Mouse (Mus musculus) midbrain, postnatal 0 days (tissue): ENCODE results near the gene Tbx21. TPM values are rescaled to one million over a fixed set of nuclear protein-coding genes. Genes with fewer than 3 reads are reported as not detected.
A peak's percentile ranks its signal among the peaks of the same experiment; 100 is the strongest.

Experiments
- ATAC-seq: fragments of 200-750 bp; cut with Nextera tagmentation; 2 replicates; pipeline ENCODE4 v1.8.0; 2017; ENCODE audit warnings: moderate number of reproducible peaks, mild to moderate bottlenecking, moderate TSS enrichment, moderate library complexity; ENCODE audit not compliant: low FRiP score
- DNase-seq: peaks from one replicate; pipeline ENCODE4 v3.0.0-alpha.2; 2015; ENCODE audit warnings: low spot score
- H3K27ac ChIP-seq: fragments of 300-500 bp; sonication (generic); 2 replicates; pipeline ENCODE4 v1.5.1; 2014; ENCODE audit warnings: low read depth, mild to moderate bottlenecking, low read length, mixed read lengths
- H3K27me3 ChIP-seq: fragments of 300-500 bp; sonication (generic); 2 replicates; pipeline ENCODE4 v1.6.1; 2014; ENCODE audit warnings: low read length, control low read depth, mixed read lengths; ENCODE audit not compliant: insufficient read depth
- H3K36me3 ChIP-seq: fragments of 300-500 bp; sonication (generic); 2 replicates; pipeline ENCODE4 v1.6.1; 2014; ENCODE audit warnings: low read length, control low read depth, mixed read lengths; ENCODE audit not compliant: insufficient read depth
- H3K4me1 ChIP-seq: fragments of 300-500 bp; sonication (generic); 2 replicates; pipeline ENCODE4 v1.6.1; 2014; ENCODE audit warnings: mild to moderate bottlenecking, control low read depth, antibody characterized with exemption, low read length, mixed read lengths; ENCODE audit not compliant: insufficient read depth
- H3K4me2 ChIP-seq: fragments of 300-500 bp; sonication (generic); 2 replicates; pipeline ENCODE4 v1.6.1; 2014; ENCODE audit warnings: low read depth, mild to moderate bottlenecking, low read length, mixed read lengths; ENCODE audit not compliant: poor library complexity, severe bottlenecking
- H3K4me3 ChIP-seq: fragments of 300-500 bp; sonication (generic); 2 replicates; pipeline ENCODE4 v1.5.1; 2014; ENCODE audit warnings: low read depth, mild to moderate bottlenecking, low read length, moderate library complexity
- H3K9ac ChIP-seq: fragments of 300-500 bp; sonication (generic); replicated peaks from 2 replicates; pipeline ENCODE4 v1.6.1; 2014; ENCODE audit warnings: mild to moderate bottlenecking, low read length, moderate library complexity, mixed read lengths; ENCODE audit not compliant: poor library complexity, severe bottlenecking
- H3K9me3 ChIP-seq: fragments of 300-500 bp; sonication (generic); 2 replicates; pipeline ENCODE4 v1.6.1; 2016; ENCODE audit warnings: low read length, control low read depth
- CTCF ChIP-seq: IDR thresholded peaks from 2 replicates; pipeline ENCODE4 v1.5.1; 2016; ENCODE audit warnings: antibody characterized with exemption, mild to moderate bottlenecking
- WGBS: fragments of 180-500 bp; shearing (Covaris S2); extraction: QIAGEN DNeasy Blood & Tissue Kit; methylation state at CpG from one replicate; pipeline ENCODE4 v1.1.7; 2014; 5-methylcytosine and 5-hydroxymethylcytosine counted together
- polyA plus RNA-seq: library from polyadenylated mRNA; unstranded; fragments of >200 nt; fragmentation: Nextera tagmentation; extraction: Ambion mirVana; gene quantifications from 2 replicates; pipeline ENCODE4 v1.2.1, GENCODE M21; 2015
- total RNA-seq: library from RNA; depleted of rRNA; stranded (reverse); fragments of >200 nt; gene quantifications from 2 replicates; pipeline ENCODE4 v1.2.3, GENCODE M21; 2014; rRNA removed

Gene Tbx21
- 0.11 and 0.24 TPM in 2 replicates for total RNA-seq
- polyA plus RNA-seq, result 0.14 and 0.15 TPM in 2 replicates

GRCm38 (mm10) chr11:97114671-97115601 lies at the start of gene Tbx21:
Gene Tbx21, minus strand, starts transcription at chr11:97115331.
- Histone ChIP-seq H3K9me3 (no peaks in the 10 kb centered on the region), H3K27me3 (peaks cover 39% of the 10 kb centered on the region), H3K4me1 (peaks cover 6% of the 10 kb centered on the region; the same call in 1 of the 2 replicates), H3K27ac (no peak within 1 kb of the TSS), H3K36me3 (no peaks in the 10 kb centered on the region), H3K4me3 (peak within 1 kb of the TSS; percentile 39), H3K4me2 (peak within 1 kb of the TSS; percentile 61), H3K9ac (0 out of 2 replicates have a peak within 1 kb of the TSS, but pooled peaks have one; percentile 8)
- TF ChIP-seq CTCF, result no peak
- no peak for DNase-seq
- ATAC-seq, result no peak
- WGBS, result under 1% methylated on average over 79 of the region's 87 CpGs

- WGBS, result 25% methylated on average over 6 of the region's 6 CpGs
These were observed 45.2 kb upstream of the Tbx21 start for GRCm38 (mm10) chr11:97160341-97160740.

GRCm38 (mm10) chr11:97156999-97157398 lies 41.9 kb upstream of the Tbx21 start:
- Histone ChIP-seq H3K4me1 (peaks cover 10% of the 10 kb centered on the region), H3K9me3 (no peaks in the 10 kb centered on the region), H3K36me3 (peaks cover 30% of the 10 kb centered on the region), H3K4me2 (no peak overlapping the region), H3K27ac (no peak overlapping the region), H3K9ac (no peak overlapping the region), H3K4me3 (no peak overlapping the region), H3K27me3 (no peaks in the 10 kb centered on the region)
- no peak for DNase-seq
- 73% methylated on average over 7 of the region's 7 CpGs for WGBS
- no peak for ATAC-seq
- TF ChIP-seq CTCF, result no peak

More at GRCm38 (mm10) chr11:97160341-97160740, 45.2 kb upstream of the Tbx21 start:
- H3K4me1 ChIP-seq, result no peaks in the 10 kb centered on the region
- H3K9ac ChIP-seq, result no peak overlapping the region
- H3K4me2 ChIP-seq, result no peak overlapping the region
- no peak overlapping the region for H3K27ac ChIP-seq
- H3K27me3 ChIP-seq, result no peaks in the 10 kb centered on the region
- no peak for DNase-seq
- H3K36me3 ChIP-seq, result peaks cover 57% of the 10 kb centered on the region
- no peak for TF ChIP-seq CTCF
- H3K4me3 ChIP-seq, result no peak overlapping the region
- ATAC-seq, result no peak
- H3K9me3 ChIP-seq, result no peaks in the 10 kb centered on the region

GRCm38 (mm10) chr11:97152662-97153287 lies 37.6 kb upstream of the Tbx21 start:
- Histone ChIP-seq H3K9me3 (no peaks in the 10 kb centered on the region), H3K4me1 (peaks cover 15% of the 10 kb centered on the region), H3K4me3 (0 out of 2 replicates have a peak overlapping the region, but pooled peaks have one; percentile 1), H3K9ac (no peak overlapping the region), H3K36me3 (peaks cover 12% of the 10 kb centered on the region; the same call in 1 of the 2 replicates), H3K27ac (no peak overlapping the region), H3K27me3 (no peaks in the 10 kb centered on the region), H3K4me2 (peak overlapping the region; percentile 75)
- no peak for ATAC-seq
- no peak for DNase-seq
- TF ChIP-seq CTCF, result peak; percentile 38; the same call in 1 of the 2 replicates
- WGBS, result 16% methylated on average over 10 of the region's 10 CpGs

GRCm38 (mm10) chr11:97152023-97152426 lies 36.9 kb upstream of the Tbx21 start:
- Histone ChIP-seq H3K4me2 (peak overlapping the region; percentile 75), H3K4me3 (peak overlapping the region; percentile 82), H3K4me1 (peaks cover 15% of the 10 kb centered on the region), H3K27ac (peak overlapping the region; percentile 44; the same call in 1 of the 2 replicates), H3K36me3 (peaks cover 13% of the 10 kb centered on the region; the same call in 1 of the 2 replicates), H3K9ac (no peak overlapping the region), H3K27me3 (no peaks in the 10 kb centered on the region), H3K9me3 (no peaks in the 10 kb centered on the region)
- under 1% methylated on average over 11 of the region's 11 CpGs for whole genome bisulfite sequencing
- ATAC-seq, result no peak
- peak; percentile 36 for DNase-seq
- TF ChIP-seq CTCF, result no peak
